Mouse (Mus musculus): ENCODE measurements around the gene Olfr1170.

The Olfr1170 gene

GRCm38 (mm10) chr2:88228234-88228633, at the start of gene Olfr1170:
Olfr1170 (minus strand) TSS chr2:88228334.
- DNase-seq, result no peak

GRCm38 (mm10) chr2:88220784-88221183, 7.3 kb downstream of the Olfr1170 start:
- DNase-seq, result no peak

GRCm38 (mm10) chr2:88181580-88181979, 46.6 kb downstream of the Olfr1170 start, which contains the start of gene Olfr1168:
Olfr1168 (plus strand) TSS chr2:88181880.
- no peak for DNase-seq
